Mouse (Mus musculus): ENCODE data around the gene Nipal1. TPM values are rescaled to one million over a fixed set of nuclear protein-coding genes. Genes with fewer than 3 reads are reported as not detected.

The Nipal1 gene
- 34.5 and 37.7 TPM in 2 replicates for polyA plus RNA-seq (2015; fragmentation: Nextera tagmentation; extraction: Ambion mirVana)

DNA sequence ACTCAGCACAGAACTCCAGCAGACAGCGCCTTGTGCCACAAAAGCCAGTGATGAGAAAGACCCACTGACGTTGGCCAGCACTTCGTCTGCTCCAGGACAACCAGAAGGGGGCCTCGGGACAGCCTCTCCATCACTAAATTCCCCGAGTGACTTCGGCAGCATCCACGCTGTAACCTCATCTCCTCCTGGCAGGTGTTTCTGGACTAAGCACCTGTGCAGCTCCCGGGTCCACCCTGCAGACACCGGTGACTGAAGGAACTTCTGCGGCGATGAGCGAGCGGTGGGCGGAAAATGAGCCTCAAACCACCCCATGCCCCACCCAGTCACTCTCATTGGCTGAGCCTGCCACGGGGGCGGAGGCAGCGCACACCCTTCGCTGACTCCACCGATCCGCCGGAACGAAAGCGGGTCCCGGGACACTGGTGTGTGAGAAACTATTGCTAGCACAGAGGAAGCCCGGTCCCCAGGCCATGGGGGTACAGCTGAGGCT lies at the start of gene Nipal1:
Nipal1 (plus strand) TSS at position 378 of the 490 bp plus-strand sequence.
- Histone ChIP-seq H3K4me3 (ENCODE audit: low read length) (peak within 1 kb of the TSS; percentile 65), H3K4me1 (ENCODE audit: control insufficient read depth, insufficient read depth, low read length) (peaks cover 3% of the 10 kb centered on the region; the same call in 1 of the 2 replicates), H3K27me3 (replicated peaks; ENCODE audit: control insufficient read depth, insufficient read depth, low read length) (no peaks in the 10 kb centered on the region), H3K27ac (ENCODE audit: low read length) (peak within 1 kb of the TSS; percentile 86), H3K9ac (ENCODE audit: low read depth, low read length) (peak within 1 kb of the TSS; percentile 73), H3K4me2 (ENCODE audit: low read depth, low read length) (peak within 1 kb of the TSS; percentile 84), H3K36me3 (ENCODE audit: control insufficient read depth, insufficient read depth, low read length) (no peaks in the 10 kb centered on the region), H3K9me3 (ENCODE audit: control insufficient read depth, low read length) (no peaks in the 10 kb centered on the region)
- WGBS, result under 1% methylated on average over 25 of the region's 25 CpGs
- ATAC-seq, result peak; percentile 90

DNA sequence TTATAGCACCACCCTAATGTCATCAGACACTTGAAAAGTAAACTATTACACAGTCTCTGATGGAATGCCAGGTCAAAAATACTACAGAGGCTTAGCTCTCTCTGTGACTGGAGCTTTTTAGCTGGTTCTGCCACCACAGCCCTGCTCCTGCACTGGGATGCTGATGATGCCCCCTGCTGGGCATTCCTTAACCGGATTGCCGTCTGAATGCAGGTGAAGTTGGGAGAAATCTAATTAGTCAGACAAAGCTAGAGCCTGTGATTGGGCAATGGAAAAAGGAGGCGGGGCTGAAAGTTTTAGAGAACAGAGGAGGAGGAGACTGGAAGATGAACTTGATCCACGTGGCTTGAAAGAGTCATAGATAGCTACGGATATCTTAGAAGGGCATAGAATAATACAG lies 46.6 kb upstream of the Nipal1 start:
- Histone ChIP-seq H3K4me3 (ENCODE audit: low read length) (no peak overlapping the region), H3K27ac (ENCODE audit: low read length) (no peak overlapping the region), H3K27me3 (replicated peaks; ENCODE audit: control insufficient read depth, insufficient read depth, low read length) (no peaks in the 10 kb centered on the region), H3K9ac (ENCODE audit: low read depth, low read length) (no peak overlapping the region), H3K36me3 (ENCODE audit: control insufficient read depth, insufficient read depth, low read length) (no peaks in the 10 kb centered on the region), H3K4me1 (ENCODE audit: control insufficient read depth, insufficient read depth, low read length) (no peaks in the 10 kb centered on the region), H3K4me2 (ENCODE audit: low read depth, low read length) (no peak overlapping the region), H3K9me3 (ENCODE audit: control insufficient read depth, low read length) (no peaks in the 10 kb centered on the region)
- peak; percentile 61 for ATAC-seq
- 23% methylated on average over 5 of the region's 5 CpGs for WGBS

DNA sequence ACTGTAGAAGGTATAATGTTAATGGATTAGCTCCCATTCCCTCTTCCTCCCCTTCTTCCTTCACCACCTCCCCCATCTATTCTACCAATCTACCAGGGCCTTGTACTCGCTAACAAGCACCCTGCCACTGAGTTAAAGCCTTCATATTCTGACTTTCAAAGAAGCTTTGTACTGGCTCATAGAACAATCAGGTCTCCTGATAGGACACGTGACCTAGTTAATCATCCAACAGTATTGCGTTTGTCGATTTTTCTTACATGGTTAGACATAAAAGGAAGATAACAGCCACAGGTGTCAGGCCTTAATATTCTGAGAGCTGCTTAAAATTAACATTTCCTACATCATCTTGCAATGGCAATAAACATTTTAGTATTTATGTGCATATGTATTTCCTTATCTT lies 44.5 kb upstream of the Nipal1 start:
- H3K36me3 ChIP-seq (ENCODE audit: control insufficient read depth, insufficient read depth, low read length), result no peaks in the 10 kb centered on the region
- WGBS, result 65% methylated on average over 4 of the region's 4 CpGs
- no peak overlapping the region for H3K4me2 ChIP-seq (ENCODE audit: low read depth, low read length)
- H3K4me1 ChIP-seq (ENCODE audit: control insufficient read depth, insufficient read depth, low read length), result no peaks in the 10 kb centered on the region
- no peak overlapping the region for H3K9ac ChIP-seq (ENCODE audit: low read depth, low read length)
- no peaks in the 10 kb centered on the region for H3K27me3 ChIP-seq (replicated peaks; ENCODE audit: control insufficient read depth, insufficient read depth, low read length)
- ATAC-seq, result peak; percentile 69
- no peak overlapping the region for H3K27ac ChIP-seq (ENCODE audit: low read length)
- H3K9me3 ChIP-seq (ENCODE audit: control insufficient read depth, low read length), result no peaks in the 10 kb centered on the region
- no peak overlapping the region for H3K4me3 ChIP-seq (ENCODE audit: low read length)

DNA sequence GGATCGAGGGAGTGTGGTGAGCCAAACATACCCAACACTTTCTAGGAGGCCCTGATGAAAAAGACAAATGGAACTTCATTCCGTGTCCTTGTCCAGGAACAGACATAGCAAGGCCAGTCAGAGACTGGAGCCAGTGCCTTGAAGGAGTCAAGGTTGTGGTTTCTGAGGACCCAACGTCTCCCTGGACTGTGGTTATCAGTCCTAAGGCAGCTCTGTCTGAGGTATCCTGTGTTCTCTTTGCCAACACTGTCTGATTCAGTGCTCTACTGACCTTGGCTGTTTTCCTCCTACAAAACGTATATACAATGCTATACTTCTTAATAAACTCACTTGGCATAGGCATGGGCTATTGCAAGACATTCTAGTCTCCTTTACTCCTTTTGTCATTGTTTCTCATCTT lies 30.2 kb upstream of the Nipal1 start:
- Histone ChIP-seq H3K4me2 (ENCODE audit: low read depth, low read length) (no peak overlapping the region), H3K9me3 (ENCODE audit: control insufficient read depth, low read length) (no peaks in the 10 kb centered on the region), H3K4me3 (ENCODE audit: low read length) (no peak overlapping the region), H3K4me1 (ENCODE audit: control insufficient read depth, insufficient read depth, low read length) (no peaks in the 10 kb centered on the region), H3K9ac (ENCODE audit: low read depth, low read length) (no peak overlapping the region), H3K27ac (ENCODE audit: low read length) (no peak overlapping the region), H3K27me3 (replicated peaks; ENCODE audit: control insufficient read depth, insufficient read depth, low read length) (no peaks in the 10 kb centered on the region), H3K36me3 (ENCODE audit: control insufficient read depth, insufficient read depth, low read length) (no peaks in the 10 kb centered on the region)
- WGBS, result 87% methylated on average over 4 of the region's 4 CpGs
- ATAC-seq, result no peak

DNA sequence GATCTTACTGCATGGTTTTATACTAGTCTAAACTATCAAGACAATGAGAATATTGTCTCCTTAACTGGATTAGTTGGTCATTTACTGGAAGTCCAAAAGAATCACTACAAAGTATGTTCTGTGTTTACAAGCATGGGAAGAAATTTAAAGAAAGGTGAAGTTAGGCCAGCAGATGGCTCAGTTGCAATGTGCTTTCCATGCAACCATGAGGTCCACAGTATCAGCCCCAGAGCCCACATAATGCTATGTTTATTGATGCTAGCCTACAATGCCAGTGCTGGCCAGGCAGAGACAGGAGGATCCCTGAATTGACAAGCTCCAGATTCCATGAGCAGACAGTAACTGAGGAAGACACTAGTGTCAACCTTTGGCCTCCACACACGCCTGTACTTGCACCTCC lies 26.6 kb upstream of the Nipal1 start:
- no peaks in the 10 kb centered on the region for H3K4me1 ChIP-seq (ENCODE audit: control insufficient read depth, insufficient read depth, low read length)
- ATAC-seq, result no peak
- H3K4me3 ChIP-seq (ENCODE audit: low read length), result no peak overlapping the region
- H3K36me3 ChIP-seq (ENCODE audit: control insufficient read depth, insufficient read depth, low read length), result no peaks in the 10 kb centered on the region
- no peak overlapping the region for H3K4me2 ChIP-seq (ENCODE audit: low read depth, low read length)
- no peaks in the 10 kb centered on the region for H3K27me3 ChIP-seq (replicated peaks; ENCODE audit: control insufficient read depth, insufficient read depth, low read length)
- H3K9ac ChIP-seq (ENCODE audit: low read depth, low read length), result no peak overlapping the region
- 96% methylated on average over 1 of the region's 1 CpGs for WGBS
- no peaks in the 10 kb centered on the region for H3K9me3 ChIP-seq (ENCODE audit: control insufficient read depth, low read length)
- no peak overlapping the region for H3K27ac ChIP-seq (ENCODE audit: low read length)

DNA sequence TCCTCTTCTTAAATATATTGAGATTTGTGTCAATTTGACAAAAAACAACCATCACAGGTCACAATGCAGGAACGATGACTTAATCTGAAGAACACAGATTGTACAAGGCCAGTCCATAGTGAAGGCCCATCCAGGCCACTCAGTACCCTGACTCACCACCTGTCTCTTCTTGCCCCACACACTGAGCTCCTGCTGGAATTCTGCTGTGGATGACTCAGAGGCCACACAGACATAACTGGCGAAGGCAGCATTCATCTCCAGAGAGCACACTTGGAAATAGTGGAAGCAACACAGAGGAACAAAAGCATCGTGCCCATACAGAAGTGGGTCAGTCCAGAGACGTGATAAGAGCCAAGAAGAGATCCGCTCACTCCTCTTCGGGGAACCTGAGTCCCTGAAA lies 17.6 kb upstream of the Nipal1 start:
- Histone ChIP-seq H3K27ac (ENCODE audit: low read length) (no peak overlapping the region), H3K4me2 (ENCODE audit: low read depth, low read length) (no peak overlapping the region), H3K9me3 (ENCODE audit: control insufficient read depth, low read length) (no peaks in the 10 kb centered on the region), H3K4me1 (ENCODE audit: control insufficient read depth, insufficient read depth, low read length) (no peaks in the 10 kb centered on the region), H3K36me3 (ENCODE audit: control insufficient read depth, insufficient read depth, low read length) (no peaks in the 10 kb centered on the region), H3K9ac (ENCODE audit: low read depth, low read length) (no peak overlapping the region), H3K27me3 (replicated peaks; ENCODE audit: control insufficient read depth, insufficient read depth, low read length) (no peaks in the 10 kb centered on the region), H3K4me3 (ENCODE audit: low read length) (no peak overlapping the region)
- ATAC-seq, result no peak
- WGBS, result 92% methylated on average over 6 of the region's 6 CpGs

DNA sequence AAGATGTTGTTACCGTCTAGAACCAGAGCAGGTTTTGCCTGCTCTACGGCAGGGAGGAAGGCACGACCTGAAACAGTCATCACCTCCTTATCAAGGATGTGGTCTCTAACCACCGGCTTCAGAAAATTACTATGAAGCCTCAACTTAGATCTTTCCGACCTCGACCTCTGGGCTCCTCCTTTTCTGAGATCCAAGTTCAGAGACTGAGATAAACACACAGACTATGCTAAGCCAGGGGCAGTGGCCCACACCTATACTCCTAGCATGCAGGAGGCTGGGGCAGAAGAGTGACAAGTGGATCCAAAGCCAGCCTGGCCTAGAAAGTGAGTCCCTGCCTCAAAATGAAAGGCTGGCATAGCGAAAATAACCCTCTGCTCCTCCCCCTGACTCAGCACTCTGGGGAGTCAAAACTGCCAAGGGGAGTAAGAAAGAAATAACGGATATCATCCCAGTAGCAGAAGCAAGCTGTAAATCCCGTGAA lies 12.8 kb upstream of the Nipal1 start:
- ATAC-seq, result no peak
- Histone ChIP-seq H3K9me3 (ENCODE audit: control insufficient read depth, low read length) (no peaks in the 10 kb centered on the region), H3K27me3 (replicated peaks; ENCODE audit: control insufficient read depth, insufficient read depth, low read length) (no peaks in the 10 kb centered on the region), H3K36me3 (ENCODE audit: control insufficient read depth, insufficient read depth, low read length) (no peaks in the 10 kb centered on the region), H3K4me1 (ENCODE audit: control insufficient read depth, insufficient read depth, low read length) (no peaks in the 10 kb centered on the region), H3K4me2 (ENCODE audit: low read depth, low read length) (no peak overlapping the region), H3K27ac (ENCODE audit: low read length) (no peak overlapping the region), H3K9ac (ENCODE audit: low read depth, low read length) (no peak overlapping the region), H3K4me3 (ENCODE audit: low read length) (no peak overlapping the region)
- WGBS, result 83% methylated on average over 9 of the region's 9 CpGs

DNA sequence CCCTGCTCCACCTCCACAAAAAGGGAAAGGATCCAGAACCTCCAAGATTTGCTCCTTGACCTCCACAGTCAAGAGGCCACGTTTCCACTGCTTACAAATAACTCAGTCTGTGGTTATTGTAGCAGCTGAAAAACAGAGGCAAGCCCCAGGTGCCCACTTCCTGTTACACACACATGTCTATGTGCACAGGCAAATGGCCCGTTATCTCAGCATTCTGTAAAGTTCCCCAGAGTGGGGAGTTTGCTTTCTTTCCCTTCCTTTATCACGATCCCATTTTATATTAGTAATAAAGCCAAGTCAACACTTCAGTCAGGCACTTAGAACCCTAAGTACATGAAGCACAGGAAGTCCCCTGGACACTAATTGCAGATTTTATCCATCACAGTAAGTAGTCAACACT lies 11.5 kb upstream of the Nipal1 start:
- Histone ChIP-seq H3K9ac (ENCODE audit: low read depth, low read length) (no peak overlapping the region), H3K4me2 (ENCODE audit: low read depth, low read length) (no peak overlapping the region), H3K9me3 (ENCODE audit: control insufficient read depth, low read length) (no peaks in the 10 kb centered on the region), H3K36me3 (ENCODE audit: control insufficient read depth, insufficient read depth, low read length) (no peaks in the 10 kb centered on the region), H3K4me1 (ENCODE audit: control insufficient read depth, insufficient read depth, low read length) (no peaks in the 10 kb centered on the region), H3K27me3 (replicated peaks; ENCODE audit: control insufficient read depth, insufficient read depth, low read length) (no peaks in the 10 kb centered on the region), H3K27ac (ENCODE audit: low read length) (no peak overlapping the region), H3K4me3 (ENCODE audit: low read length) (no peak overlapping the region)
- 40% methylated on average over 3 of the region's 3 CpGs for whole genome bisulfite sequencing
- ATAC-seq, result 0 out of 2 replicates have a peak, but pooled peaks have one; percentile 34

DNA sequence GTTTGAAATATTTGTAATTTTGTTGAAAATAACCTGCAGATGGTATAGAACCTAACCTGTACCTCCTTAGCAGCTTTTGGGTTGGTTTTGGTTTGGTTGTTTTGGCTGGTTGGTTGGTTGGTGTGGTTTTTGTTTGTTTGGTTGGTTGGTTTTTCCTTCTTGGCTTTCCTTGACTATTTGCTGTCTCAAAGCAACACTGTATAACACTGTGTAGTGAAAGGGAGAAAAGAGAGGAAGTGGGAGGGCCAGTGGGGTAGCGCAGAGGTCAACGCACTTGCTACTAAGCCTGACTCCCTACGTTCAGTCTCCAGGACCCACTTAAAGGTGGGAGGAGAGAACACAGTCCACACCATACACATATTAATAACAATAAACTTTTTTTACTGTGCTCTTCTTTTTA lies 11.0 kb upstream of the Nipal1 start:
- no peaks in the 10 kb centered on the region for H3K4me1 ChIP-seq (ENCODE audit: control insufficient read depth, insufficient read depth, low read length)
- WGBS, result 85% methylated on average over 3 of the region's 3 CpGs
- H3K4me3 ChIP-seq (ENCODE audit: low read length), result no peak overlapping the region
- no peak overlapping the region for H3K27ac ChIP-seq (ENCODE audit: low read length)
- no peaks in the 10 kb centered on the region for H3K9me3 ChIP-seq (ENCODE audit: control insufficient read depth, low read length)
- H3K36me3 ChIP-seq (ENCODE audit: control insufficient read depth, insufficient read depth, low read length), result no peaks in the 10 kb centered on the region
- no peaks in the 10 kb centered on the region for H3K27me3 ChIP-seq (replicated peaks; ENCODE audit: control insufficient read depth, insufficient read depth, low read length)
- no peak overlapping the region for H3K9ac ChIP-seq (ENCODE audit: low read depth, low read length)
- no peak for ATAC-seq
- H3K4me2 ChIP-seq (ENCODE audit: low read depth, low read length), result no peak overlapping the region

DNA sequence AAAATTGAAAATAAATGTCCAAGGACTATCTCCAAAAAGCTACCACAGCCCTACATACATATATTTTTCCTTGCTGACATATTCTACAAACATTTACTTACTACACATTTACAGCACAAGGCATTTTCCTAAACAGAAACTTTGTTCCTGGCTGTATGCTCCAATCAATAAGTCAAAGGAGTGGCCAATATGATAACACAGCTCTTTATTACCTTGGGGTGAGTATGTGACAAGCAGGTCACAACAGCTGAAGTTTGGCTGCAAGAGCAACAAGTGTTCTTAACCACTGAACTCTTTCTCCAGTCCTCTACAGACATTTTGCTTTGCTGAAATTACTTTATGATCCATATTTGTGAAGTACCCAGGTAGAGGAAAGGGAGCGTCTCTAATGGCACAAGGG lies 7.5 kb upstream of the Nipal1 start:
- Histone ChIP-seq H3K9ac (ENCODE audit: low read depth, low read length) (no peak overlapping the region), H3K9me3 (ENCODE audit: control insufficient read depth, low read length) (no peaks in the 10 kb centered on the region), H3K36me3 (ENCODE audit: control insufficient read depth, insufficient read depth, low read length) (no peaks in the 10 kb centered on the region), H3K4me2 (ENCODE audit: low read depth, low read length) (no peak overlapping the region), H3K4me1 (ENCODE audit: control insufficient read depth, insufficient read depth, low read length) (peaks cover 3% of the 10 kb centered on the region; the same call in 1 of the 2 replicates), H3K4me3 (ENCODE audit: low read length) (no peak overlapping the region), H3K27ac (ENCODE audit: low read length) (no peak overlapping the region), H3K27me3 (replicated peaks; ENCODE audit: control insufficient read depth, insufficient read depth, low read length) (no peaks in the 10 kb centered on the region)
- WGBS, result 68% methylated on average over 1 of the region's 1 CpGs
- ATAC-seq, result peak; percentile 82
